Mouse (Mus musculus) liver, embryonic 15.5 days (tissue): ENCODE data around the gene Slc7a7. TPM values are rescaled to one million over a fixed set of nuclear protein-coding genes. Genes with fewer than 3 reads are reported as not detected.

Experiments used
- ATAC-seq: fragments of 200-750 bp; cut with Nextera tagmentation; 2 replicates; pipeline ENCODE4 v1.8.0; 2017; ENCODE audit warnings: moderate number of reproducible peaks, mild to moderate bottlenecking, moderate library complexity; ENCODE audit not compliant: insufficient read depth
- H3K27ac ChIP-seq: fragments of 300-500 bp; sonication (generic); replicated peaks from 2 replicates; pipeline ENCODE4 v1.5.1; 2015; ENCODE audit warnings: mild to moderate bottlenecking, inconsistent platforms
- H3K27me3 ChIP-seq: fragments of 300-500 bp; sonication (generic); 2 replicates; pipeline ENCODE4 v1.6.1; 2015; ENCODE audit warnings: mild to moderate bottlenecking, inconsistent platforms
- H3K36me3 ChIP-seq: fragments of 300-500 bp; sonication (generic); replicated peaks from 2 replicates; pipeline ENCODE4 v1.6.1; 2015; ENCODE audit warnings: moderate library complexity, mild to moderate bottlenecking, inconsistent platforms
- H3K4me1 ChIP-seq: fragments of 300-500 bp; sonication (generic); replicated peaks from 2 replicates; pipeline ENCODE4 v1.6.1; 2015; ENCODE audit warnings: inconsistent platforms
- H3K4me2 ChIP-seq: fragments of 300-500 bp; sonication (generic); 2 replicates; pipeline ENCODE4 v1.6.1; 2015; ENCODE audit warnings: moderate library complexity, mild to moderate bottlenecking, inconsistent platforms
- H3K4me3 ChIP-seq: fragments of 300-500 bp; sonication (generic); replicated peaks from 2 replicates; pipeline ENCODE4 v1.5.1; 2015; ENCODE audit warnings: mild to moderate bottlenecking, inconsistent platforms
- H3K9ac ChIP-seq: fragments of 300-500 bp; sonication (generic); 2 replicates; pipeline ENCODE4 v1.6.1; 2015; ENCODE audit warnings: moderate library complexity, mild to moderate bottlenecking, inconsistent platforms
- H3K9me3 ChIP-seq: fragments of 300-500 bp; sonication (generic); replicated peaks from 2 replicates; pipeline ENCODE4 v1.6.1; 2016; ENCODE audit warnings: inconsistent platforms
- WGBS: fragments of 180-500 bp; shearing (Covaris S2); methylation state at CpG from one replicate; pipeline ENCODE4 v1.1.7; 2015; ENCODE audit warnings: mixed read lengths; ENCODE audit not compliant: insufficient replicate concordance; 5-methylcytosine and 5-hydroxymethylcytosine counted together
- polyA plus RNA-seq: library from polyadenylated mRNA; unstranded; fragments of >200 nt; fragmentation: Nextera tagmentation; extraction: Ambion mirVana; gene quantifications from 2 replicates; pipeline ENCODE4 v1.2.1, GENCODE M21; 2015

The Slc7a7 gene
- polyA plus RNA-seq, 1 experiment from 2014 or later, result 10.5 TPM

- Histone ChIP-seq H3K9me3 (no peaks in the 10 kb centered on the region), H3K36me3 (0 out of 2 replicates have a peak, but pooled peaks cover 5% of the 10 kb centered on the region), H3K4me2 (peak overlapping the region; percentile 37), H3K9ac (no peak overlapping the region), H3K27ac (peak overlapping the region; percentile 89), H3K4me3 (no peak overlapping the region), H3K4me1 (peaks cover 53% of the 10 kb centered on the region), H3K27me3 (peaks cover 6% of the 10 kb centered on the region; the same call in 1 of the 2 replicates)
- 11% methylated on average over 1 of the region's 1 CpGs for WGBS
- 0 out of 2 replicates have a peak, but pooled peaks have one; percentile 35 for ATAC-seq
Measured at GRCm38 (mm10) chr14:54424634-54425033, 7.1 kb upstream of the Slc7a7 start.

GRCm38 (mm10) chr14:54423406-54423805 is 5.8 kb upstream of the Slc7a7 start:
- Histone ChIP-seq H3K4me2 (no peak overlapping the region), H3K4me3 (no peak overlapping the region), H3K36me3 (no peaks in the 10 kb centered on the region), H3K9me3 (no peaks in the 10 kb centered on the region), H3K4me1 (peaks cover 45% of the 10 kb centered on the region), H3K27me3 (no peaks in the 10 kb centered on the region), H3K9ac (no peak overlapping the region), H3K27ac (peak overlapping the region; percentile 68)
- 38% methylated on average over 5 of the region's 5 CpGs for WGBS
- ATAC-seq, result no peak

GRCm38 (mm10) chr14:54421014-54421413 is 3.4 kb upstream of the Slc7a7 start:
- 75% methylated on average over 2 of the region's 2 CpGs for WGBS

GRCm38 (mm10) chr14:54416830-54417229 is 750 bp downstream of the Slc7a7 start:
- H3K4me3 ChIP-seq, result peak overlapping the region; percentile 49; the same call in 1 of the 2 replicates
- H3K27ac ChIP-seq, result 0 out of 2 replicates have a peak overlapping the region, but pooled peaks have one; percentile 64
- H3K36me3 ChIP-seq, result no peaks in the 10 kb centered on the region
- no peak overlapping the region for H3K9ac ChIP-seq
- H3K4me1 ChIP-seq, result peaks cover 45% of the 10 kb centered on the region
- 80% methylated on average over 4 of the region's 4 CpGs for WGBS
- H3K9me3 ChIP-seq, result no peaks in the 10 kb centered on the region
- no peaks in the 10 kb centered on the region for H3K27me3 ChIP-seq
- no peak for ATAC-seq
- H3K4me2 ChIP-seq, result peak overlapping the region; percentile 66

More at GRCm38 (mm10) chr14:54421014-54421413, 3.4 kb upstream of the Slc7a7 start:
- H3K4me1 ChIP-seq, result peaks cover 41% of the 10 kb centered on the region
- no peak overlapping the region for H3K4me2 ChIP-seq
- H3K27me3 ChIP-seq, result no peaks in the 10 kb centered on the region
- no peak overlapping the region for H3K4me3 ChIP-seq
- no peak overlapping the region for H3K27ac ChIP-seq
- no peak overlapping the region for H3K9ac ChIP-seq
- no peak for ATAC-seq
- H3K9me3 ChIP-seq, result no peaks in the 10 kb centered on the region
- H3K36me3 ChIP-seq, result no peaks in the 10 kb centered on the region

- no peaks in the 10 kb centered on the region for H3K27me3 ChIP-seq
- WGBS, result 61% methylated on average over 5 of the region's 5 CpGs
- H3K36me3 ChIP-seq, result no peaks in the 10 kb centered on the region
- H3K4me1 ChIP-seq, result peaks cover 45% of the 10 kb centered on the region
- H3K9me3 ChIP-seq, result no peaks in the 10 kb centered on the region
- H3K4me2 ChIP-seq, result no peak overlapping the region
- no peak overlapping the region for H3K27ac ChIP-seq
- no peak overlapping the region for H3K4me3 ChIP-seq
- no peak overlapping the region for H3K9ac ChIP-seq
- ATAC-seq, result no peak
Measured at GRCm38 (mm10) chr14:54416229-54416775, 1.3 kb downstream of the Slc7a7 start.

- no peak for ATAC-seq
- 39% methylated on average over 13 of the region's 13 CpGs for WGBS
- H3K9ac ChIP-seq, result 0 out of 2 replicates have a peak overlapping the region, but pooled peaks have one; percentile 6
- no peak overlapping the region for H3K27ac ChIP-seq
- H3K36me3 ChIP-seq, result no peaks in the 10 kb centered on the region
- H3K4me1 ChIP-seq, result peaks cover 52% of the 10 kb centered on the region
- H3K27me3 ChIP-seq, result no peaks in the 10 kb centered on the region
- H3K4me2 ChIP-seq, result no peak overlapping the region
- no peak overlapping the region for H3K4me3 ChIP-seq
- H3K9me3 ChIP-seq, result no peaks in the 10 kb centered on the region
Measured at GRCm38 (mm10) chr14:54415241-54416020, 2.1 kb downstream of the Slc7a7 start.

GRCm38 (mm10) chr14:54413877-54414700 is 3.5 kb downstream of the Slc7a7 start:
- ATAC-seq, result 0 out of 2 replicates have a peak, but pooled peaks have one; percentile 10
- peaks cover 63% of the 10 kb centered on the region for H3K4me1 ChIP-seq
- 19% methylated on average over 18 of the region's 18 CpGs for WGBS

GRCm38 (mm10) chr14:54412629-54413170 is 4.9 kb downstream of the Slc7a7 start:
- 0 out of 2 replicates have a peak, but pooled peaks cover 6% of the 10 kb centered on the region for H3K36me3 ChIP-seq
- 51% methylated on average over 2 of the region's 2 CpGs for WGBS
- H3K9ac ChIP-seq, result no peak overlapping the region
- no peak for ATAC-seq
- H3K4me2 ChIP-seq, result no peak overlapping the region
- H3K4me1 ChIP-seq, result peaks cover 68% of the 10 kb centered on the region
- H3K27me3 ChIP-seq, result no peaks in the 10 kb centered on the region
- H3K9me3 ChIP-seq, result no peaks in the 10 kb centered on the region
- no peak overlapping the region for H3K27ac ChIP-seq
- H3K4me3 ChIP-seq, result no peak overlapping the region

More at GRCm38 (mm10) chr14:54413877-54414700, 3.5 kb downstream of the Slc7a7 start:
- Histone ChIP-seq H3K9ac (no peak overlapping the region), H3K4me3 (peak overlapping the region; percentile 12; the same call in 1 of the 2 replicates), H3K27me3 (no peaks in the 10 kb centered on the region), H3K9me3 (no peaks in the 10 kb centered on the region), H3K27ac (peak overlapping the region; percentile 29; the same call in 1 of the 2 replicates), H3K36me3 (no peaks in the 10 kb centered on the region), H3K4me2 (peak overlapping the region; percentile 55)

GRCm38 (mm10) chr14:54412000-54412576 is 5.5 kb downstream of the Slc7a7 start:
- Histone ChIP-seq H3K4me1 (peaks cover 62% of the 10 kb centered on the region), H3K9me3 (no peaks in the 10 kb centered on the region), H3K27ac (no peak overlapping the region), H3K27me3 (no peaks in the 10 kb centered on the region), H3K4me3 (no peak overlapping the region), H3K4me2 (no peak overlapping the region), H3K9ac (no peak overlapping the region), H3K36me3 (0 out of 2 replicates have a peak, but pooled peaks cover 6% of the 10 kb centered on the region)
- ATAC-seq, result no peak
- 54% methylated on average over 9 of the region's 9 CpGs for WGBS
